ENCODE assay signal across 9 mouse cellular contexts in genomic region chr5:149526467-149526951, GRCm38 (mm10). TPM values are rescaled to one million over a fixed set of nuclear protein-coding genes. Genes with fewer than 3 reads are reported as not detected.
DNase-seq lines count a peak whose midpoint lies in the region; ATAC-seq and TF ChIP-seq lines count a peak whose summit lies in the region.
"Had no signal": no experiment of that assay in that cellular context is flagged by ENCODE, and none has a peak within 500 bp of the region (broad histone marks: within the 10 kb centered on the region; RNA-seq: fewer than 3 reads in every experiment).

No protein-coding gene starts in this region.

- 44% methylated on average over 10 of the region's 10 CpGs for WGBS in heart, embryonic 14.5 days
- WGBS in kidney, embryonic 15.5 days = 43% methylated on average over 10 of the region's 10 CpGs
- 41% methylated on average over 10 of the region's 10 CpGs for WGBS in midbrain, embryonic 13.5 days

- 0 out of 2 replicates have a peak overlapping the region, but pooled peaks have one; percentile 3 for H3K27ac ChIP-seq in cortical plate, adult 2 months (ENCODE audit: insufficient read depth, low read length)
- H3K27ac ChIP-seq in heart, embryonic 14.5 days (replicated peaks in 1 of 2; ENCODE audit: control insufficient read depth in 1 of 2, insufficient read depth in 1 of 2, low read depth in 2 of 2, low read length in 2 of 2) = peak overlapping the region; percentile 26 to 50
- H3K27ac ChIP-seq in kidney, embryonic 15.5 days = peak overlapping the region; percentile 54; the same call in 1 of the 2 replicates
- peak overlapping the region; percentile 72 for H3K27ac ChIP-seq in midbrain, embryonic 13.5 days

- H3K27me3 ChIP-seq in heart, embryonic 14.5 days (ENCODE audit: control insufficient read depth, insufficient read depth, low read length) = peaks cover 14% of the 10 kb centered on the region
- H3K27me3 ChIP-seq in kidney, embryonic 15.5 days = no peaks in the 10 kb centered on the region
- no peaks in the 10 kb centered on the region for H3K27me3 ChIP-seq in midbrain, embryonic 13.5 days

- DNase-seq in embryo, embryonic 9.5 days (ENCODE audit: extremely low spot score) = peak; percentile 24
- DNase-seq in embryo, embryonic 11 days = no peak
- DNase-seq in yolk sac, embryonic 10.5 days (ENCODE audit: low spot score) = no peak

- H3K9me3 ChIP-seq in heart, embryonic 14.5 days (ENCODE audit: control insufficient read depth, low read length) = 0 out of 2 replicates have a peak, but pooled peaks cover 3% of the 10 kb centered on the region
- no peaks in the 10 kb centered on the region for H3K9me3 ChIP-seq in kidney, embryonic 15.5 days (replicated peaks)
- no peaks in the 10 kb centered on the region for H3K9me3 ChIP-seq in midbrain, embryonic 13.5 days

- TF ChIP-seq CTCF in cortical plate, adult 2 months (IDR thresholded peaks at IDR 0.05; ENCODE audit: extremely low read depth, insufficient read depth, low read length) = no peak

- no peaks in the 10 kb centered on the region for H3K36me3 ChIP-seq in heart, embryonic 14.5 days (ENCODE audit: control insufficient read depth, insufficient read depth, low read length)
- H3K36me3 ChIP-seq in kidney, embryonic 15.5 days = no peaks in the 10 kb centered on the region
- H3K36me3 ChIP-seq in midbrain, embryonic 13.5 days = no peaks in the 10 kb centered on the region

- no peak overlapping the region for H3K9ac ChIP-seq in heart, embryonic 14.5 days (ENCODE audit: low read length)
- no peak overlapping the region for H3K9ac ChIP-seq in kidney, embryonic 15.5 days
- no peak overlapping the region for H3K9ac ChIP-seq in midbrain, embryonic 13.5 days (replicated peaks)

- peak; percentile 76 for ATAC-seq in CD4-positive, CD25-positive, alpha-beta regulatory T cell, adult 4 months
- no peak for ATAC-seq in heart, embryonic 14.5 days (ENCODE audit: insufficient number of reproducible peaks, insufficient read depth, low FRiP score, low read depth)
- no peak for ATAC-seq in kidney, embryonic 15.5 days (replicated peaks; ENCODE audit: low FRiP score)
- no peak for ATAC-seq in midbrain, embryonic 13.5 days

- no peak for TF ChIP-seq POLR2A in cortical plate, adult 2 months (IDR thresholded peaks at IDR 0.05; ENCODE audit: extremely low read depth, insufficient read depth, low read length)

- no peak overlapping the region for H3K4me3 ChIP-seq in cortical plate, adult 2 months (ENCODE audit: insufficient read depth, low read length)
- no peak overlapping the region for H3K4me3 ChIP-seq in heart, embryonic 14.5 days (ENCODE audit: control insufficient read depth in 1 of 2, insufficient read depth in 1 of 2, low read depth in 1 of 2, low read length in 2 of 2)
- H3K4me3 ChIP-seq in kidney, embryonic 15.5 days (replicated peaks) = no peak overlapping the region
- no peak overlapping the region for H3K4me3 ChIP-seq in midbrain, embryonic 13.5 days (replicated peaks)

- peaks cover 7% of the 10 kb centered on the region for H3K4me1 ChIP-seq in cortical plate, adult 2 months (ENCODE audit: control insufficient read depth, insufficient read depth, low read length)
- H3K4me1 ChIP-seq in heart, embryonic 14.5 days (ENCODE audit: control insufficient read depth in 2 of 2, insufficient read depth in 2 of 2, low read length in 2 of 2) = peaks cover 17 to 24% of the 10 kb centered on the region in 2 experiments
- peaks cover 38% of the 10 kb centered on the region for H3K4me1 ChIP-seq in kidney, embryonic 15.5 days
- H3K4me1 ChIP-seq in midbrain, embryonic 13.5 days (replicated peaks) = peaks cover 58% of the 10 kb centered on the region

- peak overlapping the region; percentile 31 for H3K4me2 ChIP-seq in heart, embryonic 14.5 days (ENCODE audit: low read length)
- peak overlapping the region; percentile 3; the same call in 1 of the 2 replicates for H3K4me2 ChIP-seq in kidney, embryonic 15.5 days
- no peak overlapping the region for H3K4me2 ChIP-seq in midbrain, embryonic 13.5 days (replicated peaks)

RNA-seq across cellular contexts. Expression of gene Wdr95, which starts 2.0 kb away (rescaled TPM):
- not detected for polyA plus RNA-seq in CD4-positive, CD25-positive, alpha-beta regulatory T cell, adult 4 months (2017; shearing (Covaris generic))
- polyA plus RNA-seq in cortical plate, adult 2 months (2012; rRNA removed) = 0.93 and 1.3 TPM in 2 replicates
- polyA plus RNA-seq in heart, embryonic 14.5 days (2014; fragmentation: Nextera tagmentation; extraction: Ambion mirVana) = not detected in 2 replicates
- not detected in 2 replicates for polyA plus RNA-seq in kidney, embryonic 15.5 days (2015; fragmentation: Nextera tagmentation; extraction: Ambion mirVana)
- polyA plus RNA-seq in midbrain, embryonic 13.5 days (2015; fragmentation: Nextera tagmentation; extraction: Ambion mirVana) = 0.11 TPM in 1 of 2 replicates, not detected in the other
- polyA plus RNA-seq: stomach, embryonic 14.5 days had no signal

Comparison
In these comparisons a context has a peak if more than half of its experiments do, and no peak if none do; other contexts are left out.
1. H3K27ac ChIP-seq: peak in every context shown above with its lines; median percentile 72 in midbrain, embryonic 13.5 days; 54 in kidney, embryonic 15.5 days; 38 in heart, embryonic 14.5 days; 3 in cortical plate, adult 2 months.